Mouse (Mus musculus) forebrain, embryonic 12.5 days (tissue): Measurements from ENCODE around the gene Cyp1a2. TPM values are rescaled to one million over a fixed set of nuclear protein-coding genes. Genes with fewer than 3 reads are reported as not detected.
"Not testable (repeated sequence)": the region's sequence is repeated elsewhere in the genome, so short reads cannot be mapped to it uniquely, and the experiment has no call there.

Experiments
- ATAC-seq: fragments of 200-750 bp; cut with Nextera tagmentation; 2 replicates; pipeline ENCODE4 v1.8.0; 2017; ENCODE audit warnings: moderate TSS enrichment; ENCODE audit not compliant: low FRiP score
- H3K27ac ChIP-seq: fragments of 300-500 bp; sonication (generic); 2 replicates; pipeline ENCODE4 v1.5.1; 2016; ENCODE audit warnings: mild to moderate bottlenecking
- H3K27me3 ChIP-seq: fragments of 300-500 bp; sonication (generic); 2 replicates; pipeline ENCODE4 v1.6.1; 2016; ENCODE audit warnings: mild to moderate bottlenecking
- H3K36me3 ChIP-seq: fragments of 300-500 bp; sonication (generic); replicated peaks from 2 replicates; pipeline ENCODE4 v1.6.1; 2016; ENCODE audit warnings: mild to moderate bottlenecking
- H3K4me1 ChIP-seq: fragments of 300-500 bp; sonication (generic); 2 replicates; pipeline ENCODE4 v1.6.1; 2016
- H3K4me2 ChIP-seq: fragments of 300-500 bp; sonication (generic); 2 replicates; pipeline ENCODE4 v1.6.1; 2016; ENCODE audit warnings: mild to moderate bottlenecking, moderate library complexity
- H3K4me3 ChIP-seq: fragments of 300-500 bp; sonication (generic); replicated peaks from 2 replicates; pipeline ENCODE4 v1.5.1; 2016; ENCODE audit warnings: mild to moderate bottlenecking
- H3K9ac ChIP-seq: fragments of 300-500 bp; sonication (generic); 2 replicates; pipeline ENCODE4 v1.6.1; 2016; ENCODE audit warnings: mild to moderate bottlenecking
- H3K9me3 ChIP-seq: fragments of 300-500 bp; sonication (generic); 2 replicates; pipeline ENCODE4 v1.6.1; 2016
- WGBS: fragments of 180-500 bp; shearing (Covaris S2); methylation state at CpG from one replicate; pipeline ENCODE4 v1.1.7; 2016; 5-methylcytosine and 5-hydroxymethylcytosine counted together
- polyA plus RNA-seq: library from polyadenylated mRNA; unstranded; fragments of >200 nt; fragmentation: Nextera tagmentation; extraction: Ambion mirVana; gene quantifications from 2 replicates; pipeline ENCODE4 v1.2.1, GENCODE M21; 2016

The Cyp1a2 gene
- not detected in 2 replicates for polyA plus RNA-seq

- Histone ChIP-seq H3K9ac (no peak within 1 kb of the TSS), H3K36me3 (no peaks in the 10 kb centered on the region), H3K4me2 (no peak within 1 kb of the TSS), H3K9me3 (no peaks in the 10 kb centered on the region), H3K4me1 (no peaks in the 10 kb centered on the region), H3K27me3 (no peaks in the 10 kb centered on the region), H3K4me3 (no peak within 1 kb of the TSS), H3K27ac (no peak within 1 kb of the TSS)
- ATAC-seq: no peak
- WGBS: 80% methylated on average over 5 of the region's 5 CpGs
Observed at GRCm38 (mm10) chr9:57683520-57683919, at the start of gene Cyp1a2. TSS of gene Cyp1a2 (minus strand) at chr9:57683703.

GRCm38 (mm10) chr9:57728312-57728711 is 44.8 kb upstream of the Cyp1a2 start:
- Histone ChIP-seq H3K4me3 (no peak overlapping the region), H3K27me3 (no peaks in the 10 kb centered on the region), H3K27ac (no peak overlapping the region), H3K4me2 (no peak overlapping the region), H3K9ac (no peak overlapping the region), H3K36me3 (peaks cover 47% of the 10 kb centered on the region), H3K9me3 (no peaks in the 10 kb centered on the region), H3K4me1 (no peaks in the 10 kb centered on the region)
- WGBS: 85% methylated on average over 1 of the region's 1 CpGs
- no peak for ATAC-seq

GRCm38 (mm10) chr9:57724701-57725100 is 41.2 kb upstream of the Cyp1a2 start:
- H3K4me1 ChIP-seq: no peaks in the 10 kb centered on the region
- no peak for ATAC-seq
- no peak overlapping the region for H3K9ac ChIP-seq
- 98% methylated on average over 3 of the region's 3 CpGs for WGBS
- no peaks in the 10 kb centered on the region for H3K27me3 ChIP-seq
- H3K9me3 ChIP-seq: no peaks in the 10 kb centered on the region
- H3K36me3 ChIP-seq: peaks cover 48% of the 10 kb centered on the region
- H3K4me2 ChIP-seq: no peak overlapping the region
- H3K4me3 ChIP-seq: no peak overlapping the region
- H3K27ac ChIP-seq: no peak overlapping the region

DNA sequence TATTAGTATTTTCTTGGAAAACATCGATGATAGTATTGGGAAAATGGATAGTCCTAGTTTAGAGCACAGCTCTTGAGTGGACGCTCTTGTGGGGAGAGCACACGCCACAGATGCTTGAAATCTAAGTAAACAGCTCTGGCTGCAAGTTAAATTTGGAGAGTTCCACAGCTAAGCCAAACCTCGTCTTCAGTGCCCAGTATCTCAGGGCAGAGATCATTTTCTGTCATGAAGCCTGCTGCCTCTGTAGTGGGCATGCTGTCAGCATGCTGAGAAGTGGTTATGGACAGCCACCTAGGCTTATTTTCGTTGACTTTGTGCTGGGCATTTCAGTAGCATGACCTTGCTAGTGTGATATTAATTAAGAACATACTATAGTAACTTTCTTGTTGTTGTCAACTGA is 40.3 kb upstream of the Cyp1a2 start:
- Histone ChIP-seq H3K4me2 (no peak overlapping the region), H3K9me3 (no peaks in the 10 kb centered on the region), H3K4me3 (no peak overlapping the region), H3K36me3 (peaks cover 49% of the 10 kb centered on the region), H3K9ac (no peak overlapping the region), H3K27me3 (no peaks in the 10 kb centered on the region), H3K27ac (no peak overlapping the region), H3K4me1 (no peaks in the 10 kb centered on the region)
- no peak for ATAC-seq
- WGBS: 93% methylated on average over 5 of the region's 5 CpGs

- Histone ChIP-seq H3K9me3 (no peaks in the 10 kb centered on the region), H3K27ac (no peak overlapping the region), H3K9ac (no peak overlapping the region), H3K4me3 (no peak overlapping the region), H3K4me2 (no peak overlapping the region), H3K36me3 (peaks cover 52% of the 10 kb centered on the region), H3K4me1 (no peaks in the 10 kb centered on the region), H3K27me3 (no peaks in the 10 kb centered on the region)
- ATAC-seq: no peak
- whole genome bisulfite sequencing: 91% methylated on average over 5 of the region's 5 CpGs
Observed at GRCm38 (mm10) chr9:57723315-57723715, 39.8 kb upstream of the Cyp1a2 start.

DNA sequence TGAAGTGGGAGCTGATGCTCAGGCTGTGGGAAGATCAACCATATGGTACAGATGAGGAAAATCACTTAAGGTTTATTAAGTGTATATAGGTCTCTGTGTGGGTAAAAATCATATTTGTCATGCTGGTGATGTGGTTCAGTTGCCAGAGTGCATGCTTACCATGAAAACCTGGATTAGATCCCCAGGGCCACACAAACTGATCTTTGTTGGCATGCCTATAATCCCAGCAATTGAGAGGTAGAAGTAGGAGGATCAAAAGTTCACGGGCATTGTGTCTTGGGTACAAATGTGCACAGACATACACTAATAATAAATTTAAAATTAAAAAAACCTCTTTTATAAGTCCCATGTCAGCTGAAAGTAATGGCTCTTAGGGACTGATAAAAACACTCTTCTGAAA is 38.9 kb upstream of the Cyp1a2 start:
- Histone ChIP-seq H3K4me1 (no peaks in the 10 kb centered on the region), H3K4me2 (no peak overlapping the region), H3K27ac (no peak overlapping the region), H3K4me3 (no peak overlapping the region), H3K9ac (no peak overlapping the region), H3K27me3 (no peaks in the 10 kb centered on the region), H3K9me3 (no peaks in the 10 kb centered on the region), H3K36me3 (peaks cover 52% of the 10 kb centered on the region)
- 84% methylated on average over 1 of the region's 1 CpGs for WGBS
- ATAC-seq: no peak

DNA sequence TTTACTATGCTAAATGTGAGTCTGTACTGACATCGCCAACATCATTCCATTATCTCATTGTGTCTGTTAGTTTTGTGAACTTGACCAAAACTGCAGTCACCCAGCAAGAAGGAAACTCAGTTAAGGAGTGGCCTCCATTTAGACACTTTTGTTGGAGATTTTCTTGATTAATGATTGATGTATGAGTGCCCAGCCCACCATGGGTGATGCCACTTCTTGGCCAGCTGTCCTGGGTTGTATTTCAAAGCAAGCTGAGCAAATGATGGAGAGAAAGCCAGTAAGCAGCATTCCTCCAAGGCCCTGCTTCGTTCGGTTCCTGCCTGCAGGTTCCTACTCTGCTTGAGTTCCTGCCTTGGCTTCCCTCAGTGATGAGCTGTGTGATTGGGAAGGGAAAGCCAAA is 37.2 kb upstream of the Cyp1a2 start:
- ATAC-seq: no peak
- Histone ChIP-seq H3K4me3 (no peak overlapping the region), H3K9ac (no peak overlapping the region), H3K4me1 (no peaks in the 10 kb centered on the region), H3K27me3 (no peaks in the 10 kb centered on the region), H3K9me3 (no peaks in the 10 kb centered on the region), H3K4me2 (no peak overlapping the region), H3K36me3 (peaks cover 56% of the 10 kb centered on the region), H3K27ac (no peak overlapping the region)
- 91% methylated on average over 3 of the region's 3 CpGs for WGBS

DNA sequence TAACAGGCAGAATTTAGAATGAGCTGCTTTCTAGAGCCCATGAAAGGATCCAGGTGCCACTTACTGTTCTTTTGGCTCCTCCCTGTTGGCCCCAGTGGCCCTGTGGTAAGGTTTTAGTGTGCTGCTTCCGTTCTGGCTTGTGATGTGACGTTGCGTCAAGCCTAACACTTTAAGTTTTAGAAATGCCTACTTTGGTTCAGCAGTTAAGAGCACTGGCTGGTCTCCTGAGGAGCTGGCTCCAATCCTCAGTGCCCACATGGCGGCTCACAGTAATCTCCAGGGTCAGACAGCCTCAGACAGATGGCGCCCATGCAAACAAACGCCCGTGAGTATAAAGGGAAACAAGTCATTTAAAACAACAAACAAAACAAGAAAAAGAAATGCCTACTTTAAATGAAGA is 34.9 kb upstream of the Cyp1a2 start:
- no peak overlapping the region for H3K4me2 ChIP-seq
- H3K27me3 ChIP-seq: no peaks in the 10 kb centered on the region
- WGBS: 92% methylated on average over 7 of the region's 7 CpGs
- no peaks in the 10 kb centered on the region for H3K4me1 ChIP-seq
- no peak overlapping the region for H3K4me3 ChIP-seq
- no peak overlapping the region for H3K27ac ChIP-seq
- no peak for ATAC-seq
- peaks cover 69% of the 10 kb centered on the region for H3K36me3 ChIP-seq
- H3K9me3 ChIP-seq: no peaks in the 10 kb centered on the region
- no peak overlapping the region for H3K9ac ChIP-seq

DNA sequence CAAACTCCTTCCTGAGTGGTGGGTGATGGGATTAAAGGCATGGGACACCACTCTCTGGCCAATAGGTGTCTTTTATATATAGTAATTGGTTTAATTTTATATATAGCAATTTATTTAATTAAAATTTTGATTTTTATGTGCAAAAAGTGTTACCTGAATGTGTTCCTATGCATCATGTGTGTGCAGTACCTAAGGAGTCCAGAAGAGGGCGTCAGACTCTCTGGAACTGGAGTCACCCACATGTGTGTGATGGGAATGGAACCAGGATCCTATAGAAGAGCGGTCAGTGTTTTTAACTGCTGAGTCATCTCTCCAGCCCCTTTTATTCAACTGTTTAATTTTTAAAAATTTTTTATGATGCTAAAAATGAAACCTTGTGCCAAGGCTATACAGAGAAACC is 28.7 kb upstream of the Cyp1a2 start:
- H3K27me3 ChIP-seq: no peaks in the 10 kb centered on the region
- no peak for ATAC-seq
- H3K9ac ChIP-seq: no peak overlapping the region
- H3K27ac ChIP-seq: no peak overlapping the region
- no peak overlapping the region for H3K4me2 ChIP-seq
- peaks cover 49% of the 10 kb centered on the region for H3K36me3 ChIP-seq
- H3K4me1 ChIP-seq: peaks cover 12% of the 10 kb centered on the region
- peaks cover 5% of the 10 kb centered on the region; the same call in 1 of the 2 replicates for H3K9me3 ChIP-seq
- no peak overlapping the region for H3K4me3 ChIP-seq
- 85% methylated on average over 2 of the region's 2 CpGs for WGBS

DNA sequence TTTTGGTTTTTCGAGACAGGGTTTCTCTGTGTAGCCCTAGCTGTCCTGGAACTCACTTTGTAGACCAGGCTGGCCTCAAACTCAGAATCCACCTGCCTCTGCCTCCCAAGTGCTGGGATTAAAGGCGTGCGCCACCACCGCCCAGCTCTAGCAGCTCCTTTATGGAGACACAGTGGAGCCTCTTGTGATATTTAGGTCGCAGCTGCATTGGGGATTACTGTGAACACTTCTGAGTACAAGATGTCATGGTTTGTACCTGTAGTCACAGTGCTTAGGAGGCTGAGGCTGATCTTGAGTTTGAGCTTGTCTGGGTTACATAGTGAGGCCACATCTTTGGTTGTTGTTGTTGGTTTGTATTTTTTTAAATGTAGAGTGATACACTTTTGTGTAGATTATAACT is 26.7 kb upstream of the Cyp1a2 start:
- not testable (repeated sequence) for H3K27ac ChIP-seq, H3K4me2 ChIP-seq, H3K9ac ChIP-seq, H3K9me3 ChIP-seq, H3K4me3 ChIP-seq, H3K27me3 ChIP-seq, ATAC-seq
- Histone ChIP-seq H3K4me1 (peaks cover 12% of the 10 kb centered on the region), H3K36me3 (peaks cover 29% of the 10 kb centered on the region)
- WGBS: 93% methylated on average over 5 of the region's 5 CpGs

DNA sequence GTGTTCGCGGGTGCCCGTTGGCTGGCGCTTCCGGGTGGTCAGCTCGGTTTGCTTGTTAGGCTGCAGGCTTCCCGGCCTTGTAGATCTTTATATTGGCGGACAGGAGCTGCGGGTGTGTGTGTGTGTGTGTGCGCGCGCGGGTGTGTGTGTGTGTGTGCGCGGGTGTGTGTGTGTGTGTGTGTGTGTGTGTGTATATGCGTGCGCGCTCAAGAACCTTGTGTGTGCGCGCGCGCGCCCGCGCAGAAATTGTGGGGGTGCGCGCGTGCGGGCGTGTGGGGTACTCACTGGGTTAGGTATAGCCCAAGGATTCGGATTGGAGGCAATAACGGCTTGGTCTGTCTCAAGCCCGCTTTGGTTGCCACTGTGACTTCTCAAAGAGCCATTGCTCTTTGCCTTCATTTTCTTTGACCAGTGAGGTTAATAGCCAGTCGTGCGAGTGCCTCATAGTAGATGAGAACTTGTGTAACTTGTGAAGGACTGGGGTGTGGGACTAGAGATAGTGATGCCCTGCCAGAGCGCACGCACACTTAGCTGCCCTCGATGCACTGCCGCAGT is 25.3 kb upstream of the Cyp1a2 start:
- Histone ChIP-seq H3K27me3 (no peaks in the 10 kb centered on the region), H3K4me2 (peak overlapping the region; percentile 85), H3K9ac (peak overlapping the region; percentile 94), H3K9me3 (peaks cover 5% of the 10 kb centered on the region; the same call in 1 of the 2 replicates), H3K36me3 (peaks cover 18% of the 10 kb centered on the region), H3K4me1 (peaks cover 12% of the 10 kb centered on the region), H3K27ac (peak overlapping the region; percentile 79), H3K4me3 (peak overlapping the region; percentile 96)
- ATAC-seq: peak; percentile 80
- 5% methylated on average over 39 of the region's 39 CpGs for WGBS

- H3K4me3 ChIP-seq: peak within 1 kb of the TSS; percentile 96
- H3K9me3 ChIP-seq: peaks cover 5% of the 10 kb centered on the region; the same call in 1 of the 2 replicates
- H3K9ac ChIP-seq: peak within 1 kb of the TSS; percentile 94
- H3K4me2 ChIP-seq: peak within 1 kb of the TSS; percentile 85
- peaks cover 12% of the 10 kb centered on the region for H3K4me1 ChIP-seq
- WGBS: 0% methylated on average over 23 of the region's 23 CpGs
- peak within 1 kb of the TSS; percentile 79 for H3K27ac ChIP-seq
- peak; percentile 95 for ATAC-seq
- H3K36me3 ChIP-seq: peaks cover 13% of the 10 kb centered on the region
- no peaks in the 10 kb centered on the region for H3K27me3 ChIP-seq
Observed at GRCm38 (mm10) chr9:57708068-57708719, 24.7 kb upstream of the Cyp1a2 start, which contains the start of gene Edc3. TSS of gene Edc3 (plus strand) at chr9:57708540.

- no peaks in the 10 kb centered on the region for H3K36me3 ChIP-seq
- no peak for ATAC-seq
- no peak overlapping the region for H3K27ac ChIP-seq
- no peak overlapping the region for H3K4me2 ChIP-seq
- no peak overlapping the region for H3K9ac ChIP-seq
- no peak overlapping the region for H3K4me3 ChIP-seq
- H3K27me3 ChIP-seq: no peaks in the 10 kb centered on the region
- H3K9me3 ChIP-seq: peaks cover 5% of the 10 kb centered on the region; the same call in 1 of the 2 replicates
- H3K4me1 ChIP-seq: peaks cover 12% of the 10 kb centered on the region
- WGBS: 90% methylated on average over 3 of the region's 3 CpGs
Observed at GRCm38 (mm10) chr9:57706496-57706895, 23.0 kb upstream of the Cyp1a2 start.
